Mouse (Mus musculus) CD4-positive, CD25-positive, alpha-beta regulatory T cell, adult 9 weeks (primary cell): ENCODE results near the gene Mon1a. TPM values are rescaled to one million over a fixed set of nuclear protein-coding genes. Genes with fewer than 3 reads are reported as not detected.

Experiments
- polyA plus RNA-seq: library from polyadenylated mRNA; unstranded; fragments of 100-300 nt; shearing (Covaris generic); gene quantifications from one replicate; pipeline ENCODE4 v1.2.1, GENCODE M21; 2017

Gene Mon1a
- 15.9 TPM for polyA plus RNA-seq

DNA sequence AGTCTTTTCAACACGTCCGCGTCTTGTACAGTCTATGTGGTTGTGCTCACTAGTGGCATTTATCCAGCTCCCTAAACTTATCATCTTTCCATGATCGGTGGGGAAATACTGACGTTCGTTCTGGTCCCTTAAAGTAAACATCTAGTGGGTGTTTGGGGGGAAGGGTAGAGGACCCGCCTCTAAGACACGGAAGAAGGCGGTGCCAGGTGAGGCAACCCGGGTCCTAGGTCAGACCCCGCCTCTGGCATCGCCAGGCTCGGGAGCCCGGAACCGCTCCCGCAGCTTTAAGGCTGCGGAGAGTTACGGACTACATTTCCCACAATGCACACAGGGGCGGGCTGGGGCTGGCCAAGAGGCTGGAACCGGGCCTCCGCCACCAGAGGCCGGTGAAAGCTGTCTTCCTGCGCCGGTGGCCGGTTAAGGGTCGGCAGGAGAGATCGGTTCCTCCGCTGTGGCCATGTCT lies at the start of gene Mon1a:
Gene Mon1a (plus strand): TSS at position 348 of the 463 bp plus-strand sequence.

GRCm38 (mm10) chr9:107873137-107873536 lies 14.8 kb upstream of the Mon1a start, which contains the start of gene Rbm6:
TSS of gene Rbm6 (minus strand) at chr9:107873237.

DNA sequence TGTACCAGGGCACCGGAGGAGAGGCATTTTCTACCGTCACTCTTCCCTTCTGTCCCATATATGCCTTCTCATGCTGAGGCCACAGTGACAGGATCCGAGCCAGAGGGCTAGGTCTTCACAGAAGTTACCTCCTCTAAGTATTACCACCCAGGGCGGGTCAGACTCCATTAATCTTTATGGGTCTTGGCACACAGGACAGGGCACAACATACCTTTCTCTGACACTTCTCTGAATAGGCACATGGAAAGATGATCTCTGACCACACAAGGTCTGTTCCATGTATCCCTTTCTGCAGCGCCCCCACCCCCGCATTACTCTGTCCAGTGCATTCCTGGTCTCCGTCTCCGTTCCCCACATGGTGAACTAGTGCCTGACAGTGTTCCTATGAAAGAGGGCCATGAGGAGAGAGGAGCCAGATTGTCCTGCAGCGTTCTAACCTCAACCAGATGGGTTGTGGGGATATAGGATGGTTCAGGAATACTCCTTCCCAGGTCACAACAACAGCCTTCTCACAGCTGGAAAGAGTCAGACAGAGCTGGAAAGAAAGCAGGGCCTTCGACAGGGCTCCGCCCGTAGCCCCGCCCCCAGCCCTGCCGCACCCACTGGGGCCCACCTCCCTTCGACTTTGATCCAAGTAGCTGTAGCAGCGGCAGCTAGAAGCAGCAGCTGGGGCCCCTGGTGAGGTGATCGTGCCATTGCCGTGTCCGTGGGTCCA lies 18.5 kb downstream of the Mon1a start, which contains the start of gene Mst1r:
Gene Mst1r (plus strand): TSS at position 622 of the 715 bp plus-strand sequence.

GRCm38 (mm10) chr9:107928169-107928568 lies 40.2 kb downstream of the Mon1a start, which contains the start of gene Actl11:
TSS of gene Actl11 (plus strand) at chr9:107928469.

DNA sequence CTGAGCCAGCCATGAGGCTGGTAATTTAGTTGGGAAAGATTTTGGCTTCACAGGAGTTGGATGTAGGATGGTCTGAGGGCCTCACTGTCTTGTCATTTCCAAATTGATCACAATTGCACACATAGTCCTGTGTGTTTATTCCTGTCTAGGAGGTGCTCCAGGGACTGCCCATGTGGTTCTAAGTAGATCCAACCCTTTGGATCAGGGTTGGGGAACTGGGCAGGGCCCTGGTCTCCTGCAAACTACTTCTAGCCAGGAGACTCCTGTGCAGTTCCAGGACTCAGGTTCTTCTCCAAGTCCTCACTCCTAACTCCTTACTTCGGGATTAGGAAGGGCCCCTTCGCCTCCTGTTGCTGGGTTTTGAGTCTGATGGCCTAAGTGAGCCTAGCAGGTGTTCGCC lies 47.4 kb downstream of the Mon1a start, which contains the start of gene Camkv:
Gene Camkv (plus strand): TSS at position 301 of the 400 bp plus-strand sequence.

DNA sequence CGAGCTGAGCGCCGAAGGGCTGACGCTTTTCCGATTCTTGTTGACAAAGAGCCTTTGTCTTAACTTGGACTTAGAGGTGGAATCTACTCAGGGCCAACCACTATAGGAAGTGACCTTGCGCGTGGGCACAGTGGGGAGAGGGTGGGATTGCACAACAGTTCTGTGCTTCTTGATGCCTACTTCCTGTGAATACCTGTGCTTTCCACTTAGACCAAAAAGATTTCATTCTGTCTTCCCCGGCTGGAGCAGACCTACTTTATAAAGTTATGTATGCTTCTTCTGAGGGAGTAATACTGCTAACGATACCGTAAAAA lies 61.9 kb downstream of the Mon1a start, which contains the start of gene Traip:
Gene Traip (plus strand): TSS at position 215 of the 314 bp plus-strand sequence.

Other genes starting within 250 kb of the Mon1a start
- not detected for gene Slc38a3, start 218.6 kb upstream of the Mon1a start, polyA plus RNA-seq
- gene Gnat1, start 208.4 kb upstream of the Mon1a start, polyA plus RNA-seq, result not detected
- gene Sema3f, start 177.7 kb upstream of the Mon1a start, polyA plus RNA-seq, result not detected
- gene Rbm5, start 117.2 kb upstream of the Mon1a start, polyA plus RNA-seq, result 336 TPM
- gene Rbm6, start 14.9 kb upstream of the Mon1a start, polyA plus RNA-seq, result 128 TPM
- gene Mst1r, start 18.7 kb downstream of the Mon1a start, polyA plus RNA-seq, result not detected
- gene Actl11, start 40.3 kb downstream of the Mon1a start, polyA plus RNA-seq, result not detected
- gene Camkv, start 47.5 kb downstream of the Mon1a start, polyA plus RNA-seq, result not detected
- 4.0 TPM for gene Traip, start 62.0 kb downstream of the Mon1a start, polyA plus RNA-seq
- 343 TPM for gene Uba7, start 87.4 kb downstream of the Mon1a start, polyA plus RNA-seq
- gene Gm20661, start 94.9 kb downstream of the Mon1a start, polyA plus RNA-seq, result not detected
- gene Inka1, start 97.7 kb downstream of the Mon1a start, polyA plus RNA-seq, result 2.0 TPM
- 0.42 TPM for gene Cdhr4, start 104.3 kb downstream of the Mon1a start, polyA plus RNA-seq
- not detected for gene Gm20662, start 108.2 kb downstream of the Mon1a start, polyA plus RNA-seq
- gene Ip6k1, start 114.3 kb downstream of the Mon1a start, polyA plus RNA-seq, result 59.6 TPM
- 40.5 TPM for gene Gmppb, start 161.1 kb downstream of the Mon1a start, polyA plus RNA-seq
- 3.9 TPM for gene Amigo3, start 165.0 kb downstream of the Mon1a start, polyA plus RNA-seq
- gene Mst1, start 192.3 kb downstream of the Mon1a start, polyA plus RNA-seq, result 2.1 TPM
- 172 TPM for gene Rnf123, start 195.2 kb downstream of the Mon1a start, polyA plus RNA-seq
- 108 TPM for gene Apeh, start 206.5 kb downstream of the Mon1a start, polyA plus RNA-seq